Mouse (Mus musculus) cerebellum, postnatal 10 days (tissue): ENCODE data around the gene Pamr1.

Source experiments
- DNase-seq, 2 experiments: peaks; one replicate each; pipeline ENCODE4 v3.0.0; 2021; ENCODE audit warnings: mixed read lengths in 2 of 2

The Pamr1 gene

DNA sequence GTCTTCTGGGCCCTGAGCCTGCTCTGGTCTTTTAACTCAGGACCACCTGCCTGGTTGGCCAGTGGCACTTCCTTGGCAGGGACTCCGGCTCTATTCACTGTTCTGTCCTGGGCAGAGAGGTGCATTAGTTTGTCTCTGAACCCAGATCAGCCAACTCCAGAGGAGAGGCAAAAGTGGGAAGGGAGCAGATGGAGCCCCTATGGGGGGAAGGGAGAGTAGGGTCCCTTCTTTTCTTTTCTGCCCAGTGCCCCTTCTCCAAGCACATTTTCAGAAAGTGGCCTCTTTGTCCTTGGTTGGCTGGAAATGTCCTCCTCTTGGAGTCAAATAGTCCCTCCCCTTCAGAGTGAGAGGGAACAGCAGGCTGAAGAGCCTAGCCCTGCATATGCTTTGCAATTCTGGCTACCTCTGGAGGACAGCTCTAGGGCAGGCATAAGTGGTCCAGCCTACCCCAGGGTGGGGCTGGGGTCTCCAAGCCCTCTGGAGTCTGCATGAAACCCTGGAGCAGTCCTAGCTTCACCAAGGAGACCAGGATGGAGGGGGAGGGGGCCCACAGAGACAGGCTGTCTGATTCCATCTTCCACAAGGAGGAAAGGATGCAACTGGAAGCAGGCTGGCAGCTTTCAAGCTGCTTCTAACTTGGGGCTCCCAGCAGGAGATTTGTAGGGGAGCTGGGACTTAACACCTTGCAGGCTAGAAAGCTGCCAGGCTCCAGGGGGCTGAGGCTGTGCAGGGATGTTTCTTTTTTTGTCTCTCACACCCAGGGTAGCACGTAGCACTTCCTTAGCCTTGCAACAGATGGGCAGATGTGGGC, 49.3 kb downstream of the Pamr1 start:
- peak; percentile 63 to 80 for DNase-seq

DNA sequence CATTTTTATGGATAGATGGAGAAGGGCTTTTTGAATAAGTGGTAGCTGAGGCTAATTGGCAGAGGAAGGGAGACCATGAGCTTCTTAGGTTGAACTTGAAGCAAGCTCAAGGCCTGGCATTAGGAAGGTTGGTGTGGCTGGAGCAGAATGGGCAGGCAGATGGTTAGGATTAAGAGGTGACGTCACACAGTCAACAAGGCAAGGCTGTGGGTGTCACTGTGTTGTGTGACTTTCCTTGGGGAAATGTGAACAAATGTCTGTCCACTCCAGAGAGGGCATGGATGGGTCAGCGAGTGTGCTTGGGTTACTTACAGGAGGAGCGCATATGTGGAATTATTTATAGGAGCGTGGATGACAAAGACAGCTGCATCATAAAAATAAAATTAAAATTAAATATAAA, 50.7 kb downstream of the Pamr1 start:
- peak; percentile 10 to 23 for DNase-seq

DNA sequence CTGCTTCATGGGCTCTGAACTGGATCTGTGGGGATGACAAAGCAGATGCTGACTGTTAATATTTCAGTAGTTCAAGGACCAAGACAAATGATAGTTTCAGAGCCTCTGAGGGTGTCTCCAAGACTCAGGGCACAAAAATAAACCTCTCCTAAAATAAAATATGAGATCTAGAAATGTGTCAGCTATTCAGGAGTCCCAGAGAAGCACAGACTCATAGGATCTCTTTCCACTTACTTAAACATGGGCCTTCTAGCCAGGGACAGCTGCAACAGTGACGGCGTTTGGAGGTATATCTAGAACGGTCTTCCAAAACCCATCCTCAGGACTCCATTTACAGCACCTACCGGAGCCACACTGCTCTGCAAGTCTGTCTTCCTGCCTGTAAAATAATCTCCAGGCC, 60.7 kb downstream of the Pamr1 start:
- no peak for DNase-seq

DNA sequence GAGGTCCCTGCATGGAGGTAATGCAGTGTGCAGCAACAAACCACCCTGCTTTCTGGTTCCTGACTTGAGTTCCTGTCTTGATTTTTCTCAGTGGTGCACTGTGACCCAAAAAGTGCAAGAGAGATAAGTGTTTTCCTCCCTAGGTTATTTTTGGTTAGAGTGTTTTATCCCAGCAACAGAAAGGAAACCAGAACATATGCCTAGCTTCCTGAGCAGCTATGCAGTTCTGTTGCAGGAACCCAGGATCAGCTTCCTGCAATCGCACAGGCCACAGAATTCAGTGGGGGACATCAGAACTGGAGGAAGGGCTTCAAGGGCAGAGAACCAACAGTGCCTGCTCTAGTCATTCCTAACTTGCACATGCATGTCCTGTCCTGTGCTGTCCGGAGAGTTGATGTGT, 66.8 kb downstream of the Pamr1 start:
- no peak for DNase-seq

DNA sequence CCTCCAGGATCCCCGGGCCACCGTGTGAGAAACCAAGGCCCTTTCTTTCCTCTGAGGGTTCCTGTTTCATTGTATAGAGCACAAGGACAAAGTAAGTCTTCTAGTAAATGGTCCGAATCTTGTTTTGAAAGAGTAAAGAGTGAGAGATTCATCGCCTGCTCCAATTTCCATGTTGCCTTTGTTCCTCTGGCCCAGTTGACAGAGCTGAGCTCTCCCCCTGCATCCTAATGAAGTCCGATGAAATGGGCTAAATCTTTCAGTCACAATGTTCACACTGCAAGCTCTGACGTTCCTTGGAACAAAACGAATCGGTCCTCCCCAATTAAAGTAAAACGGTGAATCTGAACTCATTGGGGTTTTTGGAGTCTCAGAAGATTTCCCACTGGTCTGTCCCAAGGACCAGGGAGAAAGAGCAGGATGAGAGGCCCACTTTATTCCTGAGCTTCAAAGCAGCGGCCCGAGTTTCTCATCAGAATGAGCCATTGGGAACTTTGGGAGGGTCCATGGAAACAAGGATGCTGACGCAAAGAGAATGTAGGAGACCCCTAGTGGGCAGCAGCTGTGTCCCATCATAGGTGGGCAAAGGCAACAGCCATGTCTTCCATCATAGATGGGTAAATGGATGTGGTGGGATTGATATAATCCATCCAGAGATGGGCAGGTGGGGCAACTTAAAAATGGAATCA, 71.1 kb downstream of the Pamr1 start:
- DNase-seq = no peak

DNA sequence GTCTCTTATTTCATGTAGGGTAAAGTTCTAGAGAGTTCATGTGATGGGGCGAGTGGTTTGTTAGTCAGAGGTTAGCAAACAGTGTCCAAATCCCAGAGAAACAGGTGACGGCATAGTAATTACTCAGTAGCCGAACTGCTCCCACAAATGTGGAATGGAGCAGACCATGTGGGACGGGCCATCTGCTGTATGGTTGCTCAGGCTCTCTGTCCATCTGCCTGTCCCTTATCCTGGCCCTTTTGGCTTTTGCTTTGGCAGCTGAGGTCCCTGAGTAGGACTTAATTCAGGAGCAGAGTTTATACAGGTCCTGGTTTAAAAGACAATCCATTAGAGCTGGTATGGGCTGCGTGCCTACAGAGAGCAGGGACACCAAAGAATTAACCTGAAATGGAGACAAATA, 72.4 kb downstream of the Pamr1 start:
- peak; percentile 33 to 52 for DNase-seq

DNA sequence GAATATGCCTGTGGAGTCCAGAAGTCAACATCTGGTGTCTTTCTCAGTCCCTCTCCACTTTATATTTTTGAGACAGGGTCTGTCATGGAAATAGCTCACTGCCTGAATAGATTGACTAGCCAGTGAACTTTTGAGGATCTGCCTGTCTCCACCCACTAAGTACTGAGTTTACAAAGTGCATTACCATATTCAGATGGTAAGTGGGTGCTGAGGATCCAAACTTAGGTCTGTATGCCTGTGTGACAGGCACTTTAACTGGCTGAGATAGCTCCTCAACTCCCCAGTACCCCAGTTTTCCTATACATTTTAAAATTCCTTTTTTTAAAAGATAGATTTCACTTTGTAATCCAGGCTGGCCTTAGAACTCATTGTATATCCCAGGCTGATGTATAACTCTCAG, 73.1 kb downstream of the Pamr1 start:
- no peak for DNase-seq

DNA sequence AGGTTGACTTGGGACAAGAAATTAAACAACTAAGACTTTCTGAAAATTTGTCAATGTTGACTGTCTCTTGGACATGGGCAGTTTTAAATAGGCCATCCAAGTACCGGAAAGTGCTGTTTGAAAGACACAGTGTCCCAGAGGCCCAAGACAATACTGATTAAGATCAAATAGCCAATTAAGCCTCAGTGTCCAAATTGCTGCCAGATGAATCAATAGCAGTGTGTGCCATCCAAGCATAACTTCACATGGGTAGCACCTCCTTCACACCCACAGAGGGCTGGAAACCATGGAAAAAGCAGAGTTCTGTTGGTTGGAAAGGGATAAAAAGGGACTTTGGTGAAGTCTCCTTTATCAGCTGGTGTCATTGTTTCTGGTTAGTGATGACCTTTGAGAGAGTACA, 74.7 kb downstream of the Pamr1 start:
- no peak for DNase-seq

DNA sequence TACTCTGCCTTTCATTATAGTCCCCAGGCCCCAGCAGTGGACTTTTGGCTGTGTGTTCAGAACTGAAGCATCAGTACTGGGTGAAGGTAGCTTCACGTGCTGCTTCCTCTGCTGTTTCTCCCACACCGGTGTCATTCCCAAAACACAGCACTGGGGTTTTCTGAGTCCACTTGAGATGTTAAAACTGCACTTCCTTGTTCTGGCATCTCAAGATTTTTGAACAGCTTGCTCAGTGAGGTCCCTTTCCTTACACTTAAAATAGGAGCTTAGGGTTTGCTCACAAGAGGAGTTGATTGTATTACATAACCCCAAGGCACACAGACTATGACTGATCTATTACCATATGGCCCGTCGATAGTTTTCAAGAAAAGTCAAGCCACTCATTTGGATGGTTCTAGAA, 82.5 kb downstream of the Pamr1 start:
- no peak for DNase-seq

DNA sequence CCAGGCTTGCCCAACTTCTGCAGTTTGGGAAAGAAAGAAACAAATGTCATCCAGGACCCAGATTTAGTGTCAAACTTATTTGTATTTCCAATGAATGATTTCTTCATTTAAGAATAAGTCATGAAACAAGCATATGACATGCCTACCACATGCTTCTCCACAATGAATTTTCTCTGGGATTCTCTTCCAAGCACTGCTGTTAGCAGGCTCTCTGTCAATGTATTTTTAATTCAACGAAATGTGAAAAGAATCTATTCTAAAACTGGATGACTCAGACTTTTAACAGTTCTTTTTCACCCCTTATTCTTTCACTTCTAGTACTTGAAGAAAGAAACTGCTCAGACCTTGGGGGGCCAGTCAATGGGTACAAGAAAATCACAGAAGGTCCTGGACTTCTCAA, 84.2 kb downstream of the Pamr1 start:
- no peak for DNase-seq

DNA sequence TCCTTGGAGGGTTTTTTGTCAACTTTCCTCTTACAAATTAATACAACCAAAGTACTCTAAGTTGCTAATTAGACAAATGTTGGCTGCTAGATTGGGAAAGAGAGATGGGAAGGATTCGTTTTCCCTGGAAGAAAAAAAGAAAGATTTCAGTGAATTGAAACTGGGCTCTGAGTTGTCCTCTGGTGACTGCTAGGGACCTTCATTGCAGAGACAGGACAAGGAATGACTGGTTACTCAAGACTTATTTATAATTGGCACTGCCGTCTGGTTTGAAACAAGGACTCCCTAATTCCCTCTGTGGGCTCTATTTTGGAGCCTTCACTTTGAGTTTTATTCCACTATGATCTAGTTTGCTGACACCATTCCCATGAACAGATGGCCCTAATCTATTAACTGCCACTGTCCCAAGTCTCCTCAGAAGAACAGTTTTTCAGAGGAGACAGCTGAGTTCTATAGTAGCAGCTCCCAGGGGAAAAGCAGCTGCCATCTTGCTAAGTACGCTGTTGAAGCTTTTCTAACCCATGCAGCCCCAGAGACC, 85.8 kb downstream of the Pamr1 start:
- peak in 1 of 2 experiments; percentile 25 for DNase-seq

DNA sequence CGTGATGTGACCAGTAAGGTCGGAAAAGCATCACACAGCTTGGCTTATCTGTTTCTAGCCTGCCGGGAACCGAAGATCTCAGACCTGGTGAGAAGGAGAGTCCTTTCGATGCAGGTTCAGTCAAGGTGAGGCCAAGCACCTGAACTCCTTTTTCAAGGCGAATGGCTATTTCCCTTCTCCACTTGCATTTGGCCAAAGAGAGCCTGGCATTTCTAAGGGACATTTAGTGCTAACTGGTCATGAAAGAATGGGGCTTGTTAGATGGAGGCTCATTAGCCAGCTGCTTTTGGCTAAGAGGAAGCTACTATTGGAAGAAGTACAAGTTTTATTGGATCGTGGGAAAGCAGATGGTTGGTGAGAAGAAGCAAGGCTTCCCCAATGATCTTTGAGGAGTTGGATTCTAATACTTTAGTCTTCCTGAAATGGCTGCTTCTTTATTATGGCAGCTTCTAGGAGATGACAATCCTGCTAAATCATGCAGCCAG, 86.3 kb downstream of the Pamr1 start:
- no peak for DNase-seq

DNA sequence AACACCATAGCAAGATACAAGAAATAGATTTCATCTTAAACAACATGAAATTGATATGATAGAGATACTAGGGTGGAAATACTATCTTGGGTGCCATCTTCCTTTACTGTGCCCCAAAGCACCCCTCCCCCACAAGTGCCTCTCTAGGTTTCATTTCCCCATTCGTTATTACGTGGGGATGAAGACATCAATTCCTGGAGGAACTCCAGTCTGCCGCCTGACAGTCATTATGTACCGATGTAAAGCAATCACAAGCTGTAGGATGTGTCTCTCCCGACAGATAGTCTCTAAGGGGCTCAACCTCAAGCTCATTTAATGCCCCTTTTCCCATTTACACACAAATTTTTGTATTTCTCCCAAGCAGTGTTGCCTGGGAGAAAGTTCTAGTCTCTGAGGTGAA, 88.3 kb downstream of the Pamr1 start:
- DNase-seq = no peak

DNA sequence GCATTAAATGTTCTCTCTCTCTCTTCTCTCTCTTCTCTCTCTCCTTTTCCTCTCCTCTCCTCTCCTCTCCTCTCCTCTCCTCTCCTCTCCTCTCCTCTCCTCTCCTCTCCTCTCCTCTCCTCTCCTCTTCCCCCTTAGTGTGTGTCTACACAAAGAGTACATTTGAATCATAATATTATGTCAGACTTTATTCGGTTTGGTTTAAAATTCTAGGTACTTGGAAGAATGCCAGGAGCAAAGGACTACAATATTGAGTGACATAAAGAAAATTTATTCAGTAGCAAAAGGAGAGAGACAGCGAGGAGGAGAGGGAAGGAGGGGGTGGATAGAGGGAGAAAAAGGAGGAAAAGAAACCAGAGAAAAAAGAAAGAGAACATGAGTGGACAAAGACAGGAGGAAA, 88.9 kb downstream of the Pamr1 start:
- DNase-seq = no peak

DNA sequence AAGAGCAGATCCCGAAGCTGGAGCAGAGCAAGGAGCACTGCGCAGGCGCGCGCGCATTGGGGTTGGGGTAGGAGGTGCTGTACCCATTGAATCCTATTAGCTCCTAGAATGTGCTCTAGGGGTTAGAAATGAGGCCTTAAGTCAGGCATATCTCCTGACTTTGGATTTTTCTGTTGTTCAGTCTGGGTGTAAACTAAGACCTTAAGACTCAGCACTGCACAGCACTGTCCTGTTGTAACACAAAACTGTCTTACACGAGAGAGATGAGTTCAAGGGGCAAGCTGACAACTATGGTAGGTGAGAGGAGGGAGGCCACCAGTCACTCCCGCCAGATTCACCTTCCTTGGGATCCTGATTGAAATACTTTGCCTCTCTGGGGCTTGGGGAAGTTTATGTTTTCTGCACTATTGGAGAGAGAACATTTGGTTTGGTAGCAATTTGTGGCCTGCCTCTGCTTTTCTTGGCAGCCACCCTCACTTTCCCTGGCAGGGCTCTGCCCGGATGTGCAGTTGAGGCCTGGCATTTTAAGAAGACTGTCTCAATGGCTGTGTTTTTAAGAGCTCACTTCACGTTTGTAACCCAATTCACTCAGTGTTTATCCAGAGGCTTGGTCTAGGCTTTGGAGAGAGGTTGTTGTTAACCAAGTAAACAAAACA, 99.2 kb downstream of the Pamr1 start:
- peak in 1 of 2 experiments; percentile 58 for DNase-seq

DNA sequence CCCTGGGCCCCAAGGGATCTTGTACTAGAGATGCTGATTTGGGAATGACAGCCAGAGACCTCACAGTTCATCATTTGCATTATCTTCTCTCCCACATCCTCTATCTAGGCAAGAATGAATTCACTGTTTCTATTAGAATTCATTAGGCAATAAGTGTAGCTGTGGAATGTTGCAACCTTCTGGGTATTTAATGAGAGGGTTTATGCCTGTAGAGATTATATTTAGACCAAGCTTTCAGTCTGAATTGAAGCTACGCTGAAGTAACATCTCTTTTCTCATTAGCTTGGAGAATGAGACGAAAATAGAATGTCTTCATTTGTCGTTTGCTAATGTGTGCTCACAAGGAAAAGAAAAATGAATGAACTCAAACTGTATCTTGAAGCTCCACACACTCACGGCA, 100.5 kb downstream of the Pamr1 start:
- DNase-seq = no peak

DNA sequence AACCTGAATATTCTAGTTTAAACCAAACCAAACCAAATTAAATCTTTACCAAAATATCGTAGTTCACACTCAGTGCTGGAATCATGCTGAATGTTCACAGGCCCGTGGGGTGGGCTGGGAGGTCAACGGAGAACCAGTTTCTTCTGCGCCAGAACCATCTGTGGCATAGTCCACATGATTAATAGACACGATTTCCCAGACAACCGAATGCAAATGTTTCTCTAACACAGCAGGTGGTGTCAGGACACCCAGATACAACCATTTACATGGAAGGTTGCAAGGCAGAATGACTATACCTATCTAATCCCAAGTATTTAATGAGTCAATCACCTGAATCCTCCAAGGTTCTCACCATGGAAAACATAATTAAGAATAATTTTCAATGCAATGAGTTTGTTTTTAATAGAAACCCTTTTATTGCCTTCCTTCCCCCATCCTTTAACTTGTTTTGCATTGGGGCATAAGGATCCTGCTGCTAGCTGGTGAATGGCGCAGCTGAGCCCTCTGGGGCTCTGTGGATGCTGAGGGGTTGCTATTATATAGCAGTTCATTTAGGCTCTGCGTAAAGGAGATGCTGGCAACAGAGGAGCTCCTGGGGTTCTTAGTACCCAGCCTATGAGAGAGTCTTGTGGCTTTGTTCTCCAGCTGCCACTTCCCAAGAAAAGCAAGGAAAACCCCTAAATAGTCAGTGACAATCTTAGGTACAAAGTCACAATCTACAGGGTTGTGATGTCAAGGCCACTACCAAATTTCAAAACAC, 106.3 kb downstream of the Pamr1 start:
- peak in 1 of 2 experiments; percentile 25 for DNase-seq

DNA sequence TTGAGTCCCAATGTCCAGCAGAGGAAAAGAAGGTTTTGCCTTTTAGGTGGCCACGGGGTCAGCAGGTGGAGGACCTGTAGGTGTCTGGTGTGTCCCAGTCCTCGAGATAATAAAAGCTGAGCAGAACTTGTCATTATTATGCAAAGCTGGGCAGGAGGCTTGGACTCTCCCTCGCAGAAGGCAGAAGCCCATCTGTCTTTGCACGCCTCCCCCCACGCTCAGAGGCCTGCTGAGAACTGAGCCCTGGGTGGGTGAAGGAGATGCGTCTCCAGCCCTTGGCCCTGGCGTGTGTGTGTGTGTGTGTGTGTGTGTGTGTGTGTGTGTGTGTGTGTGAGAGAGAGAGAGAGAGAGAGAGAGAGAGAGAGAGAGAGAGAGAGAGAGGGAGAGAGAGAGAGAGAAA, 107.9 kb downstream of the Pamr1 start:
- peak; percentile 72 to 86 for DNase-seq

DNA sequence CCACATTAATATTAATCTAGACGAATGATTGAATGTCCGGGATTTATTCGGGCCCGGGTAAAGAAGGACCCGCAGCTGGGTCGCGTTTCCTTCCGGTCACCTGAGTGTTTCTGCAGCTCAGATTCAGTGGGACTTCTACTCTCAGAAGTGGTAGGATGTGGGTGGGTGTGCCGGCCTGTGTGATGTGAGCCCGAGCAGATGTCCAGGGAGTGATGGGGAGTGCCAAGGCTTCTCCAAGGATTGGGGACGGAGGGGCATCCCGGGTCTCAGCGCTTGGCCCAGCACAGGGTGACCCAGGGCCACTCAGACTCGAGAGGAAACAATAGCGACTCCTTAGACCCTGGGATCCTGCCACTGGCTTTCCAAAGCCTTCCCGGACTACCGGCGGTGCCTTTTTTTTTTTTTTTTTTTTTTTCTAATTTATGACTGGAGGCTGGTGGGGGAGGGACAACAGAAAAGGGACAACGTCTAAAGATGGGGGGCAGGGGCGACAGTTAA, 108.4 kb downstream of the Pamr1 start, which contains the start of gene Slc1a2:
TSS of gene Slc1a2 (plus strand) at position 497 of the 498 bp plus-strand sequence.
- DNase-seq = peak; percentile 73 to 74

DNA sequence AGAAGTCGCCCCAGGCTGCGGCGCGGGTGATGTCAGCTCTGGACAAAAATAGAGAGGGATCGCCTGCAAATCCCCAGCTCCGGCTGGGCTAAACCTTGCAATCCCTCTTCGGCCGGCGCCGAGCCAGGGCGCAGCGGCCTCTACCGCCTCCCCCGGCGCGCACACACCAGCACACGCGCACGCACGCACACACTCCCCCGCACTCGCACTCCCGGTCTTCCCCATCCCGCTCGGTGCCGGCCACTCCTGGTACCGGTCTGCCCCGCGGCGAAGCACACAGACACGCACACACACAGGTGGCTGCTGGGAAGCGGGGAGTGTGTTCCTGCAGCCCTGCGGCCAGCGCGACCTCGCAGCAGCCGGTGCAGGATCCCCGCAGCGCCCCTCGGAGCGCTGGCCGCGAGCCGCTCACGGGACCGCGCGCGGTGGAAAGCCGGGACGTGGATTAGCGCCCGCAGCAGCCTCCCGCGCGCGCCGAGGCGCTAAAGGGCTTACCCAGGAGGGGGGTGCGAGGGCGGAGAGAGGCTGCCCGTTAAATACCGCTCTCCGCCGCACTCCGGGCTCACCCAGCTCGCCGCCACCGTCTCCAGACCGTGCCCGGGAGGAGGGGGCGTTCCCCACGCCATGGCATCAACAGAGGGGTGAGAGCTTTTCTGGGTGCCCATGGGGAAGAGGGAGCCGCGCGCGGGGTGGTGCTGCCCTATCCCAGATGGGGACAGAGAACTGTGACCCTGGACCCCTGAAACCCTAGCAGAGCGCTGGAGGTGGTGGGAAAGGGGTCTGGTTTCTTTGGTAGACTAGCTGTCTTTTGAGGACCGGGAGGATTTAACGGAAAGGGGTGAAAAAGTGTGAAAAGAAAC, 109.1 kb downstream of the Pamr1 start:
- DNase-seq = peak; percentile 82 to 85

DNA sequence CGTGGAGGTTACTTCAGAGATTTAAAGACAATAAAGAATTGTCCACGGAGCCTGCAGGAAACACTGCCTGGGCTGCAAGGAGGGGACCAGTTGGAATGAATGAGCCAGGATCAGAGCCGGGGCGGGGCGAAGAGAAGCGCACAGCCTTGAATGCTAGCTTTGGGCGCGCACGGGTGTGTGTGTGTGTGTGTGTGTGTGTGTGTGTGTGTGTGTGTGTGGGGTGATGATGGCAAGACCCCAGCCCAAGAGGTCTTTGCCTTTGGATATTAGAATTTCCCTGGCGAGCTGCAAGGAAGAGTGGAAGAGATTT, 109.7 kb downstream of the Pamr1 start:
- peak; percentile 68 to 71 for DNase-seq

DNA sequence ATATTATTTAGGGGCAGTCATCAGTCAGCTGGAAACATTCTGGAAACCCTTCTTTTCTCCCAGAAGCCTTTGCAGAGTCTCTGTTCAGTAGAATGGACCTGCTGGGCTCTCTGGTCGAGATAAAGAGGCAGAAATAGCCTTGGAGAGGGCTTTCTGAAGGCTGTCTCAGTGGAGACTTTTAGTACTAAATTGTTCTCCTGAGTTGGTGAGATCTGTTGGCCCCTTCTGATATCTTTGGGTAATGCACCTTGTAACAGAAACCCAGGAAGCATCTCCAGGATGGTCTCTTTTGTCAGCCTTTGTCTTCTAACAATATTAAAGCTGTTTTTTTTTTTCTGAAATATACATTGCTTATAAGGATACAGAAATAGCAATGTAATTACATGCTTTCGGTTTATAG, 111.2 kb downstream of the Pamr1 start:
- DNase-seq = no peak
